Mouse (Mus musculus) spleen, adult 12 weeks (tissue): Measurements from ENCODE around the gene Mgat5.

Experiments
- DNase-seq: peaks from one replicate; pipeline ENCODE4 v3.0.0; 2022; ENCODE audit warnings: low spot score

Mgat5 gene

DNA sequence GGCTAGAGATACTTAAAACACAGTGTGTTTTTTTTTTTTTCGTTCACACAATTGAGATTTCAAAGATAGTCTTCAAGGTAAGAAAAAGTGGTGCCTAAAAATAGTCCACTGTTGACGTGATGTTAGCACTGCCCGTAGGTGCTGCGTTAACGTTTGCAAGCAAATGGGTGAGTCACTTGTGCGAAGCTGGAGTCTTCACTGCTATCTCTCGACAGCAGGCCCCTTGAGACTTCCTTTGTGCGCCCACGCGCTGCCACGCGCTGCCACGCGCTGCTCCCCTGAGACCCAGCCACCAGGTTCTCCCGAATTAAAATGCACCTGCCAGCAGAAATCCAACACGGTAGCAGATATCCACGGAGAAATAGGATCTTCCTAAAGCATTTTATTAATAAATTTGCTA lies 295.9 kb downstream of the Mgat5 start:
- DNase-seq = no peak

DNA sequence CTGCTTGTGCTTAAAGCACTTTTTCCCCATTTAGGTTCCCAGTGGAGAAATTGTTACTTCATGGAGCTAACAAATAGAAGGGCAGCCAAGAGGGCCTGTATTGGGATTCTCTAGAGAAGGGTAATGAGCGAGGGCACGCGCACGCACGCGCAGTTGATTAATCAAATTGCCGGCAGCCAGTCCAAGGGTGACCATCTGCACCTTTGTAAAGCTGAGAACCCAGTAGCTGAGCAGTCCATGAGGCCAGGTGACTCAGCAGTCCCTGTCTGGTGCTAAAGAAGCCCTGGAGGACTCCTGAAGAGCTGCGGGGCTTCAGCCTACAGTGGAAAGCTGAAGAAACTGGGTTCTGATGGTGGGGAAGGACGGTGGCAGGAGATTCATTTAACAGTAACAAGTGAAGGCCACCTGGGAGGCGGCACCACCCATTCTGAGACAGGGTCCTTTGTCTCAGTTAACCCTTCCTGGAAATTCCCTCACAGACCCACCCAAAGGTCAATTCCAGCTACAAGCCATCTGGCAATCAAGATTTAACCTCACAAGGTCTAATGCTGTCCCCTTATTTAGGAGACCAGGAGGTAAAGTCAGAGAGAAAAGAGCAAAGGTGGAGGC lies 302.3 kb downstream of the Mgat5 start:
- DNase-seq = no peak

DNA sequence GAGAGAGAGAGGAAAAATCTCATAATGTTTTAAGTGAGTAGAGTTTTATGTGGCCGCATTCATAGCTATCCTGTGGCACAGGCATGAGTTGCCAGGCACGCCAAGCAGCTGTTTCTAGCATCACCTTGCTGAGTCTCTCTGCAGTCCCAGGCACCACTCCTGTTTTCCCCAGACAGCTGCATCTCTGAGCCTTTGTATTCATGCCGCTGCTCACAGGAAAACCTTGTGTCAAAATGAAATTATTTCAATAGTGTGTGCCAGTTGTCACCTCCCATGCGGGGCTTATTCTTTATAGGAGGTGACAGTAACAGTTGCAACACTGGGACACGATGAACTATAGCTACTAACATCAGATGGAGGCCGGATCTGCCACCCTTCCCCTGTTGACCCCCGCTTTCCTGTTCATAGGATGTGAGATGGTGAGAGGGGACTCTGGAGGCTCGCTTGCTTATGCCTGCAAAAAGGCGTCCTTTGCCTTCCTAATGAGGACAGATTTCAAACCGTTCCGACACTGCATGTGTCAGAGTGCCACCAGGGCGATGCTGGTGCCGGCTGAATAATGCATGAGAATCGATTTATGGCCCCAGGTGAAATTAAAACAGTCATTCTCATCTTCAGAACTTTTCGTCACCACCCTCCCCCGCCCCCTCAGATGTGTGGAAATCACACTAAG lies 303.4 kb downstream of the Mgat5 start:
- DNase-seq = no peak

DNA sequence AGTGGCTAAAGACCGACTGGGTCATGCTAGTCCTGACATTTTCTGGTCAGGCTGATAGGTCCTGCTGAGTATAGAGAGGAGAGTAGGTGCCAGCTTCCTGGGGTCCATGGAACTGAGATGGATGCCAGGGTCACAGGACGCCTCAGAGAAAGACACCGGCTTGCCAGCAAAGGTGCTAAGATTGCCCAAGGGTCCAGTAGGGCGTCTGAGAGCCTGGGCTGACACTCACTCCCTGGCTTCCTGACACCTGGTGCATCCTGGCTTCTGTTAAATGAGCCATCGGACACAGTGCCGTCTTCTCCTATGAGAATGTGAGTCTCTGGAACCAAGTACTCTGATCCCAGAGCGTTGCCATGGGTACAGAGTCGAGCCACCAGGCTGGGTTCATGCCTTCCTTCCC lies 304.1 kb downstream of the Mgat5 start:
- no peak for DNase-seq

DNA sequence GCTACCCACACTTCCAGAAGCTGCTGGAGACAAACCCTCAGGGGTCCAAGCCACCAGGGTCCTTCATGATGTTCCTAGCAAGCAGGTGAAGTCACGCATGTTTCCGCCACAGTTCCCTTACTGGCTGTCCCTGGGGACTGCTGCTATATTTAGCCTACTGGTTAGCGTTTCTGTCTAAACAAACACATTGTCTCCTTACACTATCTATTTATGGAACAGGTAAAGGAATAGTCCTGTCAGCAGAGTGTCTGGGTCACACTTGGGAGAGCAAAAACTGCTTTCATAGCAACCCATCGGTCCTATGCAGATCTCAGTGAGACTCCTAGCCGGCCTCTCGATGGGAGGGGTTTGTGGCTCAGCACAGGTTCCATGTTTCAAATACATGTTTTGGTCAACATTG lies 306.5 kb downstream of the Mgat5 start:
- no peak for DNase-seq

DNA sequence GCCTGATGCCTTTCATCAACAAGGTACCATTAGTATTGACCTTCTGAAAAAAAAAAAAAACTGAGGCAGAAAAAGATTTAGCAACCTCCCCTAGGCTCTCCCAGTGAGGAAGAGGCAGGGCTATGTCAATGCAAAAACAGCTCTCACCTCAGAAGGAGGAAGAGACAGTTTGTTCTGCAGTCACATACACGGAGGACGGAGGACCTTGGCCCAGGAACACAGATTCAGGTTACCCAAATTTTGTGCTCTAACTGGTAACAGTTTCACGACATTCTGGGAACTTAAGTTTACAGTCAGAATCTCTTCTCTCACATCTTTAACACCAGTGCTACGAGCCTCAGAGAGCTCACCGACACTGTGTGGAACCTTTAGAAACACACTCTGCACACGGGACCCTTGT lies 307.9 kb downstream of the Mgat5 start:
- no peak for DNase-seq

DNA sequence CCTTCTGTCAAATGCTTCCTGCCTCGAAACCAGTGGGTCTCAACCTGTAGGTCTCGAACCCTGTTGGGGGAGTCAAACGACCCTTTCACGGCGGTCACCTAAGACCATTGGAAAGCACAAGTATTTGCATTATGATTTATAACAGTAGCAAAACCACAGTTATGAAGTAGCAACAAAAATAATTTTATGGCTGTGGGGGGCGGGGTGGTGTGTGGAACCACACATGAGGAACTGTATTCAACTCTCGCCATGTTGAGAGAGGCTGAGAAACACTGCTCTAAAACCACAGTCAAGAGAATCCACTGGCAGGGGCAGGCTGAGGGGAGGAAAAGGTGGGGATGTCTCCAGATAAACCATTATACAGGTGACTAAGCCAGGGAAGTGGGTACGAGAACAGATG lies 308.3 kb downstream of the Mgat5 start:
- DNase-seq = no peak

DNA sequence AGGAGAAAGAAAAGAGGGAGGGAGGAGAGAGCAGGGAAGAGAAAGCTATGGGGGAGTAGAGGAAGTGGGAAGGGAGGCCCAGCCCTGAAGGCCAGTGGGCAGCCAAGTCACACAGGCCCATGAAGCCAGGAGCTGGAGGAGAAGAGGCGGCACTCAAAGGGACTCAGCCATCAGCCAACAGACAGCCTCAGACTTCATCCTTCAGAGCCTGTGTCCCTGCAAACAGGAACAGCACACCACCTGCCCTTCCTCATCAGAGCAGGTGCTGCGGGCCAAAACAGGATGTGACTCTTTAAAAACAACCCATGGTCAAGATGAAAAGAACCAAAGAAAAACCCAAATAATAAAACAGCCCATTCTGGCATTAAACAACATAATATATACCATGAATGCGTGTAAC lies 308.8 kb downstream of the Mgat5 start:
- no peak for DNase-seq

DNA sequence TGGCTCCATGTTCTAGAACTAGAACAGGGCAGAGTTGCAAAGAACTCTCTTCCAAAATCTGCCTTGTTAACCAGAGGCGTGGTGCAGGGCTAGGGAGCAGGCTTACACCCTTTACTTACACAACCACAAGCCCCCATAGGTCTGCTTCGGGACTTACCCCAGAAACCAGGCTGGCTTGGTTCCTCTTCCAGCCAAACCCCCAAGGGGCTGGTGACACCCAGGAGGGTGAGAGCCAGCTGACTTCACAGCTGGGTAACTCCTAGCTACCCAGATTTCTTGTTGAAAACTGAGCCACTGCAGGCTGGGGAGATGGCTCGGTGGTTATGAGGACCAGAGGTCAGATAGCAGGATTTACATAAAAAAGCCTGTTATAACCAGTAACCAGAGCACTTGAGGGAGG lies 309.7 kb downstream of the Mgat5 start:
- DNase-seq = peak; percentile 47

DNA sequence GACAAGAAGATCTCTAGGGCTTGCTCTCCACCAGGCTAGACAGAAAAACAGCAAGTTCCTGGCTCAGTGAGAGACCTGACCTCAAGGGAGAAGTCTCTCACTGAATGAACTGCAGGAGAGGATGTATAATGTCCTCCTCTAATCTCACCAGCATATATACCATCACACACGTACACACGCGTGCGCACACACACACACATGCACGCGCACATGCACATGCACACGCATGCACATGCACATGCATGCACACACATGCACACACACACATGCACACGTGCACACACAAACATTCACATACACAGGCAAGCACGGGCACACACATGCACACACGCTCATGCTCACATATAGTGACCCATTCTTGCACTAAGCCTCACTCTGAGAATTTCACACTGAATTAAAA lies 310.1 kb downstream of the Mgat5 start:
- no peak for DNase-seq

DNA sequence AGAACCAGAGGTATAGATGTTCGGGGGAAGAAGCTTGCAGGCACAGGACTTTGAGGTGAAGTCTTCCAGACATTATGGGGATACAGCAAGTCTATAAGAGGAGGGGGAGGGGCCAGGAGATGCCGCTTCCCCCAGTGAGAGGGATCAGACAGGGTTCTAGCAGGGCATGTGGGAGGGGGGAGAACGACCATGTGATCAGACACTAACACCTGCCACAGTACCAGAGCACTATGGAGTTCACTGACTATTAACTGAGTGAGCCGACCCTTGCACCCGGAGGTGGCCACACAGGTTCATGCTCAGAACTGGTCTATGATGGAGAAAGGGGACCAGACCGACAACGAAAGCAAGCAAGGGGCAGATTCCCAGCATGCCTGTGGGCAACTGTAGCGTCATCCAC lies 318.5 kb downstream of the Mgat5 start:
- DNase-seq = no peak

DNA sequence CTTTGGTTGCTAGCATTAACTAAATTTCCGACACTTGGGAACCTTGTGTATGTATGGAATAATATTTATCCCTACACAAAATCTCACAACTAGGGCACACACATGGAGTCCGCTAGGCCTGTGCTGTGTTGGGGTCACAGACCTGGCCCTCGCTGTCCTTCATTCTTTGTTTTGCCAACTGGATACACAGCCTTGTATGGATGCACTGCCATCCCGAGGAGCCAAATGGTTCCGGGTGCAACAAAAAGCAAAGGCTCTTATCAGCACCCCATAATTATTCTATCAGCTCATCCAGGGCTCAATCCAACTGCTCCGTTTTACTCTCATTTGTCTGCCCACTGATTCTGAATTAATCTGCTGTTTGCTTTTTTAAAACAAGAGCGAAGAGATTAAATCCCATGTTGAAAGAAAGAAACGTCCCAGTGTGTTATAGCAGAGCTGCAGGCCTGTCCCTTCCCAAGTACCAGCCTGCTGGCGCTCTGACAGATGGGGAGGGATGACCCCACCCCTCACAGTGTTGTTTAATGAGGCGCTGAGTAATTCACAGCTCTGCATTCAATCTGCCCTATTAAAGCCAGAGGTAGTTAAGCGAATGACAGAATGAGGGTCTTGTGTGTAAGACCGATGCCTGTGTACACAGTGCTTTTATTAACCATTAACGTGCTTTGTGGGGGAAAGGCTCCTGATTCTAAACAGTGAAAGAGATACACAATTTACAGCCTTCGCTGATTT lies 326.2 kb downstream of the Mgat5 start:
- no peak for DNase-seq

DNA sequence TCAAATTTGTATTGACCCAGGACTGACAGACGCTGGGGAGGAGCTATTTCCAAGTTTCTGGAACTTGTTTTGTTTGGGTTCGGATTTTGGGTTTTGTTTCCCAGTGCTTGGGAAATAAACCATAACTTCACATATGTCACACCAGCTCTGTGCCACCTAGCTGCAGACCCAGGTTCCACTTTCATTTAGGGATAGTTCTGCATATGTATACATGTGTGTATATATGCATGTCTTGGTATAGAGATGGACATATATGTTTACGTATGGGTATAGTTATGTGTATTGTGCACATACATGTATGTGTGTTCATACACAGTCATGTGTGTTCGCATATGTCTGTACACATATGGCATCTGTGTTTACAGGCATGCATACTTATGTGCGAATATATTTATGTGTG lies 326.9 kb downstream of the Mgat5 start:
- DNase-seq = no peak

DNA sequence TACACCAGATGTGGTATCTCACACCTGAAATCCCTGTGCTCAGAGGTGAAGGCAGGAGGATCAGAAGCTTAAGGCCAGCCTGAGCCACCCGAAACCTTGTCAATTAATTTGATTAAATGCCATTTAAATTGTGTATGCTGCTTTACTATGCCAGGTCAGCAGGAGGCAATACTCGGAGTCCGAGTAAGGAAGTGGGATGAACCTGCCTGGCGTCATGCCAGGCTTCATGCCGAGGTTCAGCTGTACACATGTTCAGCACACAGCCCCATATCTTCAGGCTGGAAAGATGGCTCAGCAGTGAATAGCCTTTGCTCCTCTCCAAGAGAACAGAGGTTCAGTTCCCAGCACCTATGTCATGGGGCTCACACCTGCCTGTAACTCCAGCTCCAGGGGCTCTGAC lies 331.6 kb downstream of the Mgat5 start:
- no peak for DNase-seq

DNA sequence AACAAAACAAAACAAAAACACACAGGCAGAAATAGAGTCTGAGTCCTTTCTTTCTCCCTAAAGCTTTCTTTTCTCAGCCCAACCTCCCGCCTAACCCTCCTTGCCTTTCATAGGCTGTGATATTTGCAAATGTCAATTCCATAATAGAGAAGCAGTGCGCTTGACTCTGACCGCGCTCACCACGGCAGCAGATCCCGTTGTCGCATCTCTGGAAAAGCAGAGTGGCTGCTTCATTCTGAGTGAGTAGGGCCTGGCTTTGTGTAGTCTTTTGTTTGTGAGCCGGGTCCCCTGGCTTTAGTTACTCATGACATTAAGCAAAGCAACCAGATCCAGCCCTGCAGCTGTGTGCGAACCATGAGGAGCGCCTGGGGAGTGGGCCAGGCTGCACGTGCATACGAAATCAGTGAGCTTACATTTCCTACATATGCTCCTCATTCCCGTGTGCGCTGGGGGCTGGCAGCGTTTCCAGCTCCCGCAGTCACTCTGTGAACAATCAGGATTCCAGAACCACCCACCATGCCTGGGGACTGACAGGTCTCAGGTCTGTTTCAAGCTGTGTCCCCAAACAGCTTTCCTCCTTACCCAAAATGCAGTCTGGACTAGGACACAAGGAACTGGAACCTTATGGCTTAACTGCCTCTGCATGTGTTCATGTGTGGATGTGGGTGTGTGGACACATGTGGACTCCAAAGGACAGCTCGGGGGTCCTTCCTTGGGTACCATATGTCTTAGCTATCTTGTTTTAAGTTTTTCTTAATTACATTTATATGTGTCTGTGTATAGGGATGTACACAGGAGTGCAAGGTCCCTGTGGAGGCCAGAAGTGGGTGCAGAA lies 332.6 kb downstream of the Mgat5 start:
- no peak for DNase-seq
